Mouse (Mus musculus) heart, embryonic 14.5 days (tissue): ENCODE results near the gene Arl11. TPM values are rescaled to one million over a fixed set of nuclear protein-coding genes. Genes with fewer than 3 reads are reported as not detected.

Source experiments
- ATAC-seq: fragments of 200-750 bp; cut with Nextera tagmentation; 2 replicates; pipeline ENCODE4 v1.8.0; 2017; ENCODE audit warnings: low read depth, moderate TSS enrichment; ENCODE audit not compliant: insufficient number of reproducible peaks, insufficient read depth, low FRiP score
- H3K27ac ChIP-seq, 2 experiments: fragments of 200-500 bp in 1 of 2; fragments of 300-500 bp in 1 of 2; sonication (generic) in 1 of 2; replicated peaks in 1 of 2; 2 replicates each; pipeline ENCODE4 v1.5.1; 2012 to 2014; ENCODE audit warnings: low read depth in 2 of 2, low read length in 2 of 2, control low read depth in 1 of 2, mild to moderate bottlenecking in 1 of 2, mixed read lengths in 1 of 2; ENCODE audit not compliant: control insufficient read depth in 1 of 2, insufficient read depth in 1 of 2
- H3K27me3 ChIP-seq: fragments of 300-500 bp; sonication (generic); 2 replicates; pipeline ENCODE4 v1.6.1; 2014; ENCODE audit warnings: mild to moderate bottlenecking, low read length, control low read depth; ENCODE audit not compliant: control insufficient read depth, insufficient read depth
- H3K36me3 ChIP-seq: fragments of 300-500 bp; sonication (generic); 2 replicates; pipeline ENCODE4 v1.6.1; 2014; ENCODE audit warnings: mild to moderate bottlenecking, control low read depth, low read length, mixed read lengths; ENCODE audit not compliant: control insufficient read depth, insufficient read depth
- H3K4me1 ChIP-seq, 2 experiments: fragments of 200-500 bp in 1 of 2; fragments of 300-500 bp in 1 of 2; sonication (generic) in 1 of 2; 2 replicates each; pipeline ENCODE4 v1.6.1; 2012 to 2014; ENCODE audit warnings: low read length in 2 of 2, control low read depth in 1 of 2, mixed read lengths in 1 of 2; ENCODE audit not compliant: control insufficient read depth in 2 of 2, insufficient read depth in 2 of 2
- H3K4me2 ChIP-seq: fragments of 300-500 bp; sonication (generic); 2 replicates; pipeline ENCODE4 v1.6.1; 2014; ENCODE audit warnings: mild to moderate bottlenecking, low read length
- H3K4me3 ChIP-seq, 2 experiments: fragments of 200-500 bp in 1 of 2; fragments of 300-500 bp in 1 of 2; sonication (generic) in 1 of 2; 2 replicates each; pipeline ENCODE4 v1.5.1; 2012 to 2014; ENCODE audit warnings: low read length in 2 of 2, mild to moderate bottlenecking in 2 of 2, control low read depth in 1 of 2, low read depth in 1 of 2, moderate library complexity in 1 of 2; ENCODE audit not compliant: control insufficient read depth in 1 of 2, insufficient read depth in 1 of 2
- H3K9ac ChIP-seq: fragments of 300-500 bp; sonication (generic); 2 replicates; pipeline ENCODE4 v1.6.1; 2014; ENCODE audit warnings: mild to moderate bottlenecking, low read length
- H3K9me3 ChIP-seq: fragments of 300-500 bp; sonication (generic); 2 replicates; pipeline ENCODE4 v1.6.1; 2016; ENCODE audit warnings: low read length, control low read depth; ENCODE audit not compliant: control insufficient read depth
- WGBS: fragments of 180-500 bp; shearing (Covaris S2); extraction: QIAGEN DNeasy Blood & Tissue Kit; methylation state at CpG from one replicate; pipeline ENCODE4 v1.1.7; 2014; 5-methylcytosine and 5-hydroxymethylcytosine counted together
- polyA plus RNA-seq: library from polyadenylated mRNA; unstranded; fragments of >200 nt; fragmentation: Nextera tagmentation; extraction: Ambion mirVana; gene quantifications from 2 replicates; pipeline ENCODE4 v1.2.1, GENCODE M21; 2014

The Arl11 gene
- polyA plus RNA-seq, 1 experiment from 2014 or later = 0.88 TPM

DNA sequence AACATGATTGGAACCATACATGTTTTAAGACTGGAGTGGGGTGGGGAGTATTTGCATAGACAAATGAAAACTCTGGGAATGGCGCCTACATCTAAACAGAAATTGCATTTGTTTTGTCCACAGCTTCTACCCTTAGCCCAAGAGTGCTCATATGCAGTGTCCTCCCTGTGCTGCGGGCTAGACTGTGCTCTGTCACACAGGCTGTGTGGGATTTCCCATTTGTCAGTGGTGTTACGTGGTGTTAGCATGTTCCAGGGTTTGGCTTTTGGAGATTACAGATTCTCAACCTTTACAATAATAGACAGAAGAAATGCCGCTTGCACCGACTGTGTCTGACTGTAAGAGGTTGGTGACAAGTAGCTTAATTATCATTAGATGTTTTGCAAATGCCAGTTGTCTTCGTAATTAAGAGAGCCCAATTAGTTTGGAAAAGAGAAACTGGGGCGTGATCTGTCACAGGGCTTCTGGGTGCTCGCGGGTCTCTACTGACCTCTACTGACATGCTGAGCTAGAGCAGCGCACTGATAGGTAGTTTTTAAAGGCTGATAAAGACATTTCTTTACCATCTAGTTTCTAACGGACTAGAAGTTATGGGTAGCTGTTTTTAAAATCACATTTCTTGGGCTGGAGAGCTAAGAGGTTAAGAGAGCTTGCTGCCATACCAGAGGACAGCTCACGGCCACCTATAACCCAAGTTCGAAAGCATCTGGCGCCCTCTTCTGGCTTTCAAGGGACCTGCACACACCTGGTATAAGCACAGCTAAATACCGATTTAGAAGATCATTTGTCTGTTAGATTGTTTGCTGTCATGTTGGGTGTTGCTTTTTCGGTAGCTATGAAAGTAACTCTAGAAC, 15.4 kb upstream of the Arl11 start:
- ATAC-seq = no peak
- Histone ChIP-seq H3K4me3 (no peak overlapping the region), H3K9ac (no peak overlapping the region), H3K27ac (no peak overlapping the region), H3K36me3 (no peaks in the 10 kb centered on the region), H3K27me3 (no peaks in the 10 kb centered on the region), H3K9me3 (no peaks in the 10 kb centered on the region), H3K4me2 (0 out of 2 replicates have a peak overlapping the region, but pooled peaks have one; percentile 12), H3K4me1 (0 out of 4 replicates have a peak, but pooled peaks cover 2 to 6% of the 10 kb centered on the region in 2 experiments)
- WGBS = 49% methylated on average over 16 of the region's 16 CpGs

DNA sequence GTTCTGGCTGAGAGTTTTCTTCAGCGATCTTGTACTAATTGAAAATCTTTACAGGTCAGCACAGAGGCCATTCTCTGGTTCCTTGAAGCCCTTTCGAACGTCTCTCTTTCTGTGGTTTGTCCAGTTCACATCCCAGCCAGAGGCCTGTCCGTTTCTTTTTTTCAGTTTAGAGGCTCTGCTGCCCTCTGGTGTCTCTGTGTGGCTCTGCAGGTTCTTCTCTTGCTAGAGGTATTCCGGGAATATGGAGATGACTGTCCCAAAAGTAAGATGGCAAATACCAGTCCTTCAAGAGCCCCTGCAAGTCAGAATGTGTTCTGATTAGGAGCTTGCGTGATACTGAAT, 14.8 kb upstream of the Arl11 start:
- ATAC-seq = no peak
- no peak overlapping the region for H3K9ac ChIP-seq
- no peaks in the 10 kb centered on the region for H3K9me3 ChIP-seq
- no peak overlapping the region for H3K27ac ChIP-seq
- WGBS = 17% methylated on average over 6 of the region's 6 CpGs
- H3K4me3 ChIP-seq = no peak overlapping the region
- no peaks in the 10 kb centered on the region for H3K27me3 ChIP-seq
- H3K36me3 ChIP-seq = no peaks in the 10 kb centered on the region
- 0 out of 2 replicates have a peak overlapping the region, but pooled peaks have one; percentile 12 for H3K4me2 ChIP-seq
- 0 out of 4 replicates have a peak, but pooled peaks cover 2 to 6% of the 10 kb centered on the region in 2 experiments for H3K4me1 ChIP-seq

GRCm38 (mm10) chr14:61299810-61300209, 9.7 kb upstream of the Arl11 start:
- no peak overlapping the region for H3K4me3 ChIP-seq
- H3K27me3 ChIP-seq = no peaks in the 10 kb centered on the region
- H3K4me2 ChIP-seq = no peak overlapping the region
- no peak overlapping the region for H3K27ac ChIP-seq
- WGBS = 80% methylated on average over 6 of the region's 6 CpGs
- 0 out of 2 replicates have a peak, but pooled peaks cover 3% of the 10 kb centered on the region for H3K9me3 ChIP-seq
- no peak overlapping the region for H3K9ac ChIP-seq
- ATAC-seq = no peak
- H3K36me3 ChIP-seq = no peaks in the 10 kb centered on the region
- H3K4me1 ChIP-seq = no peaks in the 10 kb centered on the region

- H3K9ac ChIP-seq = no peak overlapping the region
- WGBS = 43% methylated on average over 2 of the region's 2 CpGs
- no peaks in the 10 kb centered on the region for H3K27me3 ChIP-seq
- no peak for ATAC-seq
- no peaks in the 10 kb centered on the region for H3K36me3 ChIP-seq
- no peak overlapping the region for H3K27ac ChIP-seq
- no peak overlapping the region for H3K4me3 ChIP-seq
- no peak overlapping the region for H3K4me2 ChIP-seq
- no peaks in the 10 kb centered on the region for H3K4me1 ChIP-seq
- 0 out of 2 replicates have a peak, but pooled peaks cover 3% of the 10 kb centered on the region for H3K9me3 ChIP-seq
These were observed 8.2 kb upstream of the Arl11 start for GRCm38 (mm10) chr14:61301323-61301722.

GRCm38 (mm10) chr14:61302428-61302827, 7.1 kb upstream of the Arl11 start:
- no peaks in the 10 kb centered on the region for H3K36me3 ChIP-seq
- 33% methylated on average over 2 of the region's 2 CpGs for WGBS
- H3K27ac ChIP-seq = no peak overlapping the region
- no peak overlapping the region for H3K9ac ChIP-seq
- H3K4me2 ChIP-seq = no peak overlapping the region
- H3K4me1 ChIP-seq = no peaks in the 10 kb centered on the region
- no peaks in the 10 kb centered on the region for H3K27me3 ChIP-seq
- H3K4me3 ChIP-seq = no peak overlapping the region
- ATAC-seq = no peak
- H3K9me3 ChIP-seq = 0 out of 2 replicates have a peak, but pooled peaks cover 3% of the 10 kb centered on the region

GRCm38 (mm10) chr14:61303969-61304609, 5.5 kb upstream of the Arl11 start:
- no peaks in the 10 kb centered on the region for H3K27me3 ChIP-seq
- 66% methylated on average over 4 of the region's 4 CpGs for WGBS
- H3K9ac ChIP-seq = no peak overlapping the region
- H3K4me2 ChIP-seq = no peak overlapping the region
- no peak overlapping the region for H3K4me3 ChIP-seq
- no peaks in the 10 kb centered on the region for H3K4me1 ChIP-seq
- no peaks in the 10 kb centered on the region for H3K36me3 ChIP-seq
- H3K27ac ChIP-seq = no peak overlapping the region
- 0 out of 2 replicates have a peak, but pooled peaks cover 3% of the 10 kb centered on the region for H3K9me3 ChIP-seq
- ATAC-seq = no peak

GRCm38 (mm10) chr14:61310036-61310772, 651 bp downstream of the Arl11 start:
- Histone ChIP-seq H3K9me3 (no peaks in the 10 kb centered on the region), H3K27ac (no peak overlapping the region), H3K4me3 (no peak overlapping the region), H3K4me2 (no peak overlapping the region), H3K4me1 (peaks cover 16 to 20% of the 10 kb centered on the region in 2 experiments), H3K36me3 (no peaks in the 10 kb centered on the region), H3K27me3 (no peaks in the 10 kb centered on the region), H3K9ac (0 out of 2 replicates have a peak overlapping the region, but pooled peaks have one; percentile 27)
- ATAC-seq = no peak
- WGBS = 48% methylated on average over 7 of the region's 7 CpGs
